Mouse (Mus musculus) cortical plate, adult 2 months (tissue): ENCODE data around the gene 4933421I07Rik. TPM values are rescaled to one million over a fixed set of nuclear protein-coding genes. Genes with fewer than 3 reads are reported as not detected.

Source experiments
- H3K27ac ChIP-seq: fragments of 200-500 bp; 2 replicates; pipeline ENCODE4 v1.5.1; 2012; ENCODE audit warnings: low read length, control low read depth, inconsistent platforms; ENCODE audit not compliant: insufficient read depth
- H3K4me1 ChIP-seq: fragments of 200-500 bp; 2 replicates; pipeline ENCODE4 v1.6.1; 2011; ENCODE audit warnings: low read length; ENCODE audit not compliant: control insufficient read depth, insufficient read depth
- H3K4me3 ChIP-seq: fragments of 200-500 bp; 2 replicates; pipeline ENCODE4 v1.5.1; 2011; ENCODE audit warnings: mild to moderate bottlenecking, low read length, control low read depth; ENCODE audit not compliant: insufficient read depth
- CTCF ChIP-seq: fragments of 200-500 bp; IDR thresholded peaks from 2 replicates; pipeline ENCODE4 v1.5.1; 2011; ENCODE audit warnings: mild to moderate bottlenecking, control low read depth, low read length; ENCODE audit not compliant: insufficient read depth; ENCODE audit errors: extremely low read depth
- POLR2A ChIP-seq: fragments of 200-500 bp; IDR thresholded peaks from 2 replicates; pipeline ENCODE4 v1.6.1; 2011; ENCODE audit warnings: mild to moderate bottlenecking, low read length, control low read depth; ENCODE audit not compliant: insufficient read depth; ENCODE audit errors: extremely low read depth
- polyA plus RNA-seq: library from polyadenylated mRNA; depleted of rRNA; stranded (reverse); fragments of >200 nt; gene quantifications from 2 replicates; pipeline ENCODE4 v1.2.3, GENCODE M21; 2012; rRNA removed

4933421I07Rik gene
- polyA plus RNA-seq = not detected in 2 replicates

- Histone ChIP-seq H3K4me1 (no peaks in the 10 kb centered on the region), H3K27ac (no peak within 1 kb of the TSS), H3K4me3 (no peak within 1 kb of the TSS)
- no peak for TF ChIP-seq POLR2A
- TF ChIP-seq CTCF = no peak
Measured at GRCm38 (mm10) chr7:42447850-42448249, at the start of gene 4933421I07Rik. Gene 4933421I07Rik, minus strand, starts transcription at chr7:42448120.

- Histone ChIP-seq H3K27ac (no peak overlapping the region), H3K4me1 (no peaks in the 10 kb centered on the region), H3K4me3 (no peak overlapping the region)
- no peak for TF ChIP-seq CTCF
- TF ChIP-seq POLR2A = no peak
Measured at GRCm38 (mm10) chr7:42497356-42497755, 49.4 kb upstream of the 4933421I07Rik start.

- TF ChIP-seq POLR2A = no peak
- TF ChIP-seq CTCF = no peak
- Histone ChIP-seq H3K4me1 (no peaks in the 10 kb centered on the region), H3K27ac (no peak overlapping the region), H3K4me3 (no peak overlapping the region)
Measured at GRCm38 (mm10) chr7:42496202-42496601, 48.3 kb upstream of the 4933421I07Rik start.

- Histone ChIP-seq H3K4me1 (no peaks in the 10 kb centered on the region), H3K27ac (no peak overlapping the region), H3K4me3 (no peak overlapping the region)
- TF ChIP-seq CTCF (no peak), POLR2A (no peak)
Measured at GRCm38 (mm10) chr7:42490859-42491258, 42.9 kb upstream of the 4933421I07Rik start.

- H3K27ac ChIP-seq = no peak overlapping the region
- TF ChIP-seq CTCF (no peak), POLR2A (no peak)
- H3K4me1 ChIP-seq = no peaks in the 10 kb centered on the region
- H3K4me3 ChIP-seq = no peak overlapping the region
Measured at GRCm38 (mm10) chr7:42490358-42490757, 42.4 kb upstream of the 4933421I07Rik start.

- Histone ChIP-seq H3K4me1 (no peaks in the 10 kb centered on the region), H3K4me3 (no peak overlapping the region), H3K27ac (no peak overlapping the region)
- TF ChIP-seq CTCF (no peak), POLR2A (no peak)
Measured at GRCm38 (mm10) chr7:42454640-42455039, 6.7 kb upstream of the 4933421I07Rik start.

- H3K4me3 ChIP-seq = no peak overlapping the region
- no peak overlapping the region for H3K27ac ChIP-seq
- H3K4me1 ChIP-seq = no peaks in the 10 kb centered on the region
- TF ChIP-seq CTCF (no peak), POLR2A (no peak)
Measured at GRCm38 (mm10) chr7:42450618-42451017, 2.7 kb upstream of the 4933421I07Rik start.

GRCm38 (mm10) chr7:42447352-42447751 lies 568 bp downstream of the 4933421I07Rik start:
- H3K27ac ChIP-seq = no peak overlapping the region
- no peaks in the 10 kb centered on the region for H3K4me1 ChIP-seq
- no peak overlapping the region for H3K4me3 ChIP-seq
- TF ChIP-seq CTCF = no peak
- TF ChIP-seq POLR2A = no peak

Other genes starting within 250 kb of the 4933421I07Rik start
- not detected in 2 replicates for gene Vmn2r61, start 188.1 kb downstream of the 4933421I07Rik start, polyA plus RNA-seq
- 9.0 and 10.7 TPM in 2 replicates for gene Zfp141, start 57.6 kb upstream of the 4933421I07Rik start, polyA plus RNA-seq
- gene Gm21028, start 130.5 kb upstream of the 4933421I07Rik start, polyA plus RNA-seq = not detected in 2 replicates
- gene Zfp977, start 144.4 kb upstream of the 4933421I07Rik start, polyA plus RNA-seq = 0.62 and 0.75 TPM in 2 replicates
- 1.3 and 1.5 TPM in 2 replicates for gene Zfp976, start 194.5 kb upstream of the 4933421I07Rik start, polyA plus RNA-seq
- gene Zfp975, start 244.6 kb upstream of the 4933421I07Rik start, polyA plus RNA-seq = 3.4 and 4.1 TPM in 2 replicates